Mouse (Mus musculus) neural tube, embryonic 15.5 days (tissue): ENCODE data around the gene Klri2. TPM values are rescaled to one million over a fixed set of nuclear protein-coding genes. Genes with fewer than 3 reads are reported as not detected.
"Not testable (repeated sequence)": the region's sequence is repeated elsewhere in the genome, so short reads cannot be mapped to it uniquely, and the experiment has no call there.

ENCODE experiments used
- ATAC-seq: fragments of 200-750 bp; cut with Nextera tagmentation; 2 replicates; pipeline ENCODE4 v1.8.0; 2017; ENCODE audit warnings: mild to moderate bottlenecking, moderate TSS enrichment, moderate library complexity; ENCODE audit not compliant: low FRiP score
- H3K27ac ChIP-seq: fragments of 300-500 bp; sonication (generic); replicated peaks from 2 replicates; pipeline ENCODE4 v1.5.1; 2015; ENCODE audit warnings: mild to moderate bottlenecking, inconsistent platforms
- H3K27me3 ChIP-seq: fragments of 300-500 bp; sonication (generic); replicated peaks from 2 replicates; pipeline ENCODE4 v1.6.1; 2015; ENCODE audit warnings: inconsistent platforms
- H3K36me3 ChIP-seq: fragments of 300-500 bp; sonication (generic); 2 replicates; pipeline ENCODE4 v1.6.1; 2015; ENCODE audit warnings: inconsistent platforms
- H3K4me1 ChIP-seq: fragments of 300-500 bp; sonication (generic); 2 replicates; pipeline ENCODE4 v1.6.1; 2015; ENCODE audit warnings: inconsistent platforms
- H3K4me2 ChIP-seq: fragments of 300-500 bp; sonication (generic); 2 replicates; pipeline ENCODE4 v1.6.1; 2015; ENCODE audit warnings: inconsistent platforms, mild to moderate bottlenecking, moderate library complexity
- H3K4me3 ChIP-seq: fragments of 300-500 bp; sonication (generic); replicated peaks from 2 replicates; pipeline ENCODE4 v1.5.1; 2015; ENCODE audit warnings: mild to moderate bottlenecking, inconsistent platforms
- H3K9ac ChIP-seq: fragments of 300-500 bp; sonication (generic); replicated peaks from 2 replicates; pipeline ENCODE4 v1.6.1; 2015; ENCODE audit warnings: mild to moderate bottlenecking, inconsistent platforms
- H3K9me3 ChIP-seq: fragments of 300-500 bp; sonication (generic); replicated peaks from 2 replicates; pipeline ENCODE4 v1.6.1; 2016; ENCODE audit warnings: inconsistent platforms
- WGBS: fragments of 180-500 bp; shearing (Covaris S2); methylation state at CpG from one replicate; pipeline ENCODE4 v1.1.7; 2015; ENCODE audit warnings: mixed read lengths; 5-methylcytosine and 5-hydroxymethylcytosine counted together
- polyA plus RNA-seq: library from polyadenylated mRNA; unstranded; fragments of >200 nt; fragmentation: Nextera tagmentation; extraction: Ambion mirVana; gene quantifications from 2 replicates; pipeline ENCODE4 v1.2.1, GENCODE M21; 2015

The Klri2 gene
- polyA plus RNA-seq, result 0.15 TPM in 1 of 2 replicates, not detected in the other

DNA sequence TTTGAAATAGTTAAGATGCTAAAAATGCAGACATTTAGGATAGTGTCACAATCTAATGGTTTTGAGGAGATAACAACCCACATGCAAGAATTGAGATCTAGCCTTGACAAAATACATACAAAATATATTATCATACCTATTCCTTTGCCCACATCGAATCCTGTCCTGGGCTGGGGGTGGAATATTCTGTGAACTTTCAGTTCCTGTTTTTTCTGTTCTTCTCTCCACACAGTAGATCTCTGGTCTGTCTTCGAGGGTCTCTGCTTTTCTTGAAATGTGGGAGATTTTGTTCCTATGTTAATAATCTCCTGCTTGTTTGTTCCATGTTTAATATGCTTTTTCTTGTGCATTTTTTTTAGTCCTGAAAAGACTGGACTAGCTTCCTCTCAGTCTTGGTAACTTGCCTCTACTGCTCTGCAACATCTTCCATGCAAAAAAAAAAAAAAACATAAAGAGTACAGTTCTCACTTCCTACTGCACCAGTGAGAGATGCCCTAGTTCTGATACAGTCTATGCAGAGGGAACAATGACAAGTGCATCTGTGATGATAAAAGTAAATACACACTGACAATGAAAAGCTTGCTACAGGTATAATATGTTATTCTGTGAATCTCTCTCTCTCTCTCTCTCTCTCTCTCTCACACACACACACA lies at the start of gene Klri2:
Klri2 (minus strand) TSS at position 416 of the 653 bp plus-strand sequence.
- Histone ChIP-seq H3K27me3 (no peaks in the 10 kb centered on the region), H3K36me3 (no peaks in the 10 kb centered on the region), H3K4me2 (no peak within 1 kb of the TSS), H3K27ac (no peak within 1 kb of the TSS), H3K9me3 (no peaks in the 10 kb centered on the region), H3K4me3 (no peak within 1 kb of the TSS), H3K9ac (no peak within 1 kb of the TSS), H3K4me1 (no peaks in the 10 kb centered on the region)
- ATAC-seq, result no peak
- WGBS, result 71% methylated on average over 2 of the region's 2 CpGs

DNA sequence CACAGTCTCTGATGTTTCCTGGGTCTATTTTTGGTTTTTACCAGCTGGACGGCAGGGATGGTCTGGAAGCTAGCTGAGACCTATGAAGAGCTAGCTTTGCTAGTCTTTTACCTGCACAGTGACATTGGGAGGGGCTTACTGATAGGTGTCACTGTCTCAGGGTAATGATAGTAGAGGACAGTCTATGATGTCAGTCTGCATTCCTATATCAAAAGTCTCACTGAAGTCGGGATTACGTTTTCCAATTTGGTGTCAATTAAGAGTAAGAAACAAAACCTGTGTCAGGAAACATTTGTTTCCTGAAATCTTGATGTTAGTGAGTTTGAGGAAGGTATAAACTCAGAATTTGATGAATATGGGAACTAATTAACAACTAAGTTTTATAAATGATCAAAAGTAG lies 43.9 kb upstream of the Klri2 start, which contains the start of gene Gm156:
Gm156 (minus strand) TSS at position 101 of the 400 bp plus-strand sequence.
- H3K27me3 ChIP-seq, H3K4me2 ChIP-seq, ATAC-seq, H3K27ac ChIP-seq, H3K4me1 ChIP-seq, H3K9ac ChIP-seq, H3K36me3 ChIP-seq, H3K4me3 ChIP-seq, H3K9me3 ChIP-seq: not testable (repeated sequence)
- WGBS, result 89% methylated on average over 3 of the region's 3 CpGs

DNA sequence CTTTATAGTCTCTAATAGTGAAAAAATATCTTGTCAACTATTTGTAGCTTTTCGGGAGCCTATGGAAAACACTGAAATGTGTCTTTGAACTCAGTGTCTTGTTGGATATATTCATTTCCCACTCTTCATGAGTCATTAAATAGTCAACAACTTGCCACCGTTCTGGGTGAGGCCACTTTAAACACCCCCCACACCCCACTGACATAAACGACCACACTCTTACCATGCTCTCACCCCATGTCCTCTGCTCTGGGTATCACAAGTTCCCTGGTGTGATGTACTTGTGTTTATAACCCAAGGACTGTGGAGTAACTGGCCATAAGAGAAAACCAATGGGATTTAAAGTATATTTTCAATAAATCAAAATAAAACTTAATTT lies 7.4 kb upstream of the Klri2 start:
- no peaks in the 10 kb centered on the region for H3K4me1 ChIP-seq
- WGBS, result 81% methylated on average over 3 of the region's 3 CpGs
- no peaks in the 10 kb centered on the region for H3K36me3 ChIP-seq
- H3K27me3 ChIP-seq, result no peaks in the 10 kb centered on the region
- no peak overlapping the region for H3K9ac ChIP-seq
- no peak overlapping the region for H3K4me3 ChIP-seq
- ATAC-seq, result no peak
- H3K27ac ChIP-seq, result no peak overlapping the region
- H3K9me3 ChIP-seq, result no peaks in the 10 kb centered on the region
- H3K4me2 ChIP-seq, result no peak overlapping the region

DNA sequence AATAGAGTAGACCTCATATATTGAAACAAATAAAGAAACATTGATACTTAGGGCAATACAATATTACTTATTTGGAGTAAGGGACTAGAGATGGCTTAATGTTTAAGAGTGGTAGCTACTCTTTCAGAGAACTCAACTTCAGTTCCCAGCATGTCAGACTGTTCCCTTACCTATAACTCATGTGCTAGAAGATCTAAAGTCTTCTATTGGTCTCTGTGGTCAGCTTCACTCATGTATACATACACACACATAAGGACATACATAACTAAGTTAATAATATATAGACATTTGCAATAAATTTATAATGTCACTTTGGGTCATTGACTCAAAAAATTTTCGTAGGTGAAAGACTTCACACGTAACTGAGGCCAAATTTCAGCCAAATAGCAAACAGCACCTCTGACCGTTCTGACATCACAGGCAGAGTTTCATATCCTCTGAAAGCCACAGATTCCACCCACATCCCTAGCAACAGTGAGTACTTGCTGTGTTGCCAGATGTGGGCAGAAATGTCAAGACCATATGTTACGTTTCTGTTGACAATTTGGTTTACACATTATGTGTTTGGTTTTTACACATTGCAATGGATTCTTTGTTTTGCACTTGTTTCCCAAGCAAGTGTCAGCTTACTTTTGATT lies 6.9 kb upstream of the Klri2 start:
- no peak overlapping the region for H3K4me3 ChIP-seq
- 87% methylated on average over 4 of the region's 4 CpGs for WGBS
- no peaks in the 10 kb centered on the region for H3K36me3 ChIP-seq
- H3K4me2 ChIP-seq, result no peak overlapping the region
- H3K27me3 ChIP-seq, result no peaks in the 10 kb centered on the region
- no peaks in the 10 kb centered on the region for H3K4me1 ChIP-seq
- ATAC-seq, result no peak
- H3K9ac ChIP-seq, result no peak overlapping the region
- H3K9me3 ChIP-seq, result no peaks in the 10 kb centered on the region
- H3K27ac ChIP-seq, result no peak overlapping the region

DNA sequence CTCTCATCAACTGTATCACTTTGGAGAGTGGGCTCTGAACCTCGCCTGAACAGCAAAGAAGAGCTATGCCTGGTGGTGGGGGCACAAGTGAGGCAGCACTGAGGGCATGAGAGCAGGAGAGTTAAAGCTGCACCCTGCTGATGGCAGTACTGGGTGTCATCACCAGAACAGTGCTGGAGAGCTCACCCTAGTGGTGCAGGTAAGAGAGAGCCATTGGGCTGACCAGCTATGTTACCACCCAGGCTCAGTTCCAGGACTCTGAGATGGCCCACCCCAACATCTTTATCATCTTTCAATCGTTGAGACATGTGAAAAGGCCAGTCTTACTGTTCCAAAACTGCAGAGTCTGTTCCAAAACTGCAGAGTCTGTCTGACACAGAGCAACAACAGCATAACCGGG lies 5.9 kb upstream of the Klri2 start:
- WGBS, result 78% methylated on average over 3 of the region's 3 CpGs
- Histone ChIP-seq H3K27ac (no peak overlapping the region), H3K4me3 (no peak overlapping the region), H3K4me2 (no peak overlapping the region), H3K36me3 (no peaks in the 10 kb centered on the region), H3K9ac (no peak overlapping the region), H3K4me1 (no peaks in the 10 kb centered on the region), H3K9me3 (no peaks in the 10 kb centered on the region), H3K27me3 (no peaks in the 10 kb centered on the region)
- no peak for ATAC-seq

DNA sequence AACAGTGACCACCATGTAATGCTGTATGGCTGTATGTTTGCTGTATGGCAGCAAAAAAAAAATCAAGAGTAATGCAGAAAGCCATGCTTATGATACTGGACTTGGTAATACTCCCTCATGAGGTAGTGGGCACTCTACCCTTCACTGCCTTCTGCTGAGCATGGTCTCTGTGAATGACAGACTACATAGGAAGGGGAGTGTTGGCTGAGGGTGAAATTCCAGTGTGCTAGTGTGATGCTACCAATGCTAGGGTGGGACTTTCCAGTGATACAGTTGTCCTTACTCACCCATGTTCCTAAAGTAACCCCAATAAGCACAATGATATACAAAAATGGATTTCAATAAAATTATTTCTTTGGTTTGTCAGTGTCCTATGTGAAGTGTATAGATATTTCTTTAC lies 3.9 kb downstream of the Klri2 start:
- Histone ChIP-seq H3K36me3 (no peaks in the 10 kb centered on the region), H3K9ac (no peak overlapping the region), H3K4me3 (no peak overlapping the region), H3K4me1 (no peaks in the 10 kb centered on the region), H3K27ac (no peak overlapping the region), H3K27me3 (no peaks in the 10 kb centered on the region), H3K4me2 (no peak overlapping the region), H3K9me3 (no peaks in the 10 kb centered on the region)
- no peak for ATAC-seq

DNA sequence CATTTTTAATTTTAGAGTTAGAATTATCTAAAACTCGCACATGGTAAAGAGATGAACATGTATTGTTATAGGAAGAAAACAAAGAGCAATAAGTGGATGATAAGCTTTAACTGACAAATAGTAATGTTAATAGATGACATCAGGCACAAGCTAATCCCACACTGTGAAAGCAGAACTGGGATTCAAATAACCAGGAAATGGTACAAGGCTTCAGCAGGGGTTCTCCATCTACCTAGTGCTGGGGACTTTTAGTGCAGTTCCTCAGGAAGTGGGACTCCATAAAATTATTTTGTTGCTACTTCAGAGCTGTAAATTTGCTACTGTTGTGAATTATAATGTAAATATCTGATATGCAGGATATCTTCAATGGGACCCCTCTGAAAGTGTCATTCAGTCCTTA lies 13.0 kb downstream of the Klri2 start:
- ATAC-seq, result no peak
- WGBS, result 93% methylated on average over 1 of the region's 1 CpGs
- H3K9me3 ChIP-seq, result no peaks in the 10 kb centered on the region

DNA sequence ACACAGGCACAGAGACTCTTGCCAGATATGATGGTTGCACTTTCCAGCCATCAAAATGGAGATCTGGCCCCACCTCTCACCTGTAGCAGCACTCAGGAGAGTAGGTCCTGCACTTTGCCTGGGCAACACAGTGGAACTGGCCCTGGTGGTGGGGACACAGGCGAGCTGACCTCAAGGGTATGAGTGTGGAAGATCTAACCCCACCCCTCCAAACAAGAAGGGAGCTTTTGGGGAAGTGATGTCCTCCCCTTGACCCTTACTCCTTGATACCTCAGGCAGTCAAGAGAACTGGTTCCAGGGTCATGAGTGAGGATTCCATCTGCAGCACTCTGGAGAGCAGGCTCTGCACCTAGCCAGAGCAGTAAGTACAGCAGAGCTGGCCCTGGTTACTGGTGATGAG lies 18.9 kb downstream of the Klri2 start:
- Histone ChIP-seq H3K27ac (no peak overlapping the region), H3K9ac (no peak overlapping the region), H3K9me3 (no peaks in the 10 kb centered on the region), H3K4me2 (no peak overlapping the region), H3K4me1 (no peaks in the 10 kb centered on the region), H3K4me3 (no peak overlapping the region), H3K27me3 (no peaks in the 10 kb centered on the region), H3K36me3 (no peaks in the 10 kb centered on the region)
- WGBS, result 96% methylated on average over 1 of the region's 1 CpGs
- ATAC-seq, result no peak

More for the DNA sequence above, 13.0 kb downstream of the Klri2 start:
- no peak overlapping the region for H3K9ac ChIP-seq
- no peaks in the 10 kb centered on the region for H3K4me1 ChIP-seq
- no peak overlapping the region for H3K27ac ChIP-seq
- no peak overlapping the region for H3K4me2 ChIP-seq
- H3K4me3 ChIP-seq, result no peak overlapping the region
- no peaks in the 10 kb centered on the region for H3K36me3 ChIP-seq
- H3K27me3 ChIP-seq, result no peaks in the 10 kb centered on the region

DNA sequence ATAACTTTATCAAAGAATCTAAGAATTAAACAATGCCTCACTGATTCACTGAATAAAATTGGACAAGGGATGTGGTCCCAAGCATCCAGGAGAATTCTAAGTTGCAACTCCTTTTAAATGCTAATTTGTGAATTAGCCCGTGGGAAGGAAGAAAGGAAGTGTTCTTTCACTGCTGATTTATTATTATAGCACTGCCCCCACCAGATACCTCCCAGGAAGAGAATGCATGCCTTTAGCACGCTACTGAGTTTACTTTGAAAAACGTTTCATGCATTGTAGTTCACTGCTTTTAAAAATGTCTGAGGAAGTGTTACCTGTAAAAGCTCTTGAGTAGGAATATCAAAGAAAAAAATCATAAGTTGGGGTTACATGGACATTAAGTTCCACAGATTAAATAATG lies 19.8 kb downstream of the Klri2 start:
- Histone ChIP-seq H3K4me3 (no peak overlapping the region), H3K9me3 (no peaks in the 10 kb centered on the region), H3K9ac (no peak overlapping the region), H3K36me3 (no peaks in the 10 kb centered on the region), H3K27me3 (no peaks in the 10 kb centered on the region), H3K4me2 (no peak overlapping the region), H3K4me1 (no peaks in the 10 kb centered on the region), H3K27ac (no peak overlapping the region)
- 0% methylated on average over 3 of the region's 3 CpGs for WGBS
- no peak for ATAC-seq

DNA sequence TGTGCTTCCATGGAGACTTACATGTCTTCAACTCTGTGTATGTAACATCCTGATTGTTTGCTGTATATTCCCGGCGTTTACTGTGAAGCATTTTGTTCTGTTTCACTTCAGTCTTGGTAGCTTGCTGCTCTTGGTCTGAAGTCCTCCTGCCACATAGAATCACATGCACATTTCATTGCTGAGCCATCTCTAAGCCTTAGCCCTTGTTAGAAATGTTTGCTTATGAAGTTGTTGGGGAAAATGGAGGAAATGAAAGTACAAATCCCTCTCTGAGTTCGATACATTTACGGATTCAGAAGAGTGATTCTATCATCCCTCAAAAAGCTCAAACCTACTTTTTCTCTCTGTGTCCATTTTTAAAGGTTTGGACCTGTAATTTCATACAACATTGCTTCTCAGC lies 23.3 kb downstream of the Klri2 start, which contains the start of gene Klri1:
Klri1 (minus strand) TSS at position 101 of the 400 bp plus-strand sequence.
- Histone ChIP-seq H3K27me3 (no peaks in the 10 kb centered on the region), H3K4me3 (no peak within 1 kb of the TSS), H3K9me3 (no peaks in the 10 kb centered on the region), H3K9ac (no peak within 1 kb of the TSS), H3K36me3 (no peaks in the 10 kb centered on the region), H3K4me2 (no peak within 1 kb of the TSS), H3K4me1 (no peaks in the 10 kb centered on the region), H3K27ac (no peak within 1 kb of the TSS)
- 98% methylated on average over 4 of the region's 4 CpGs for WGBS
- ATAC-seq, result no peak

DNA sequence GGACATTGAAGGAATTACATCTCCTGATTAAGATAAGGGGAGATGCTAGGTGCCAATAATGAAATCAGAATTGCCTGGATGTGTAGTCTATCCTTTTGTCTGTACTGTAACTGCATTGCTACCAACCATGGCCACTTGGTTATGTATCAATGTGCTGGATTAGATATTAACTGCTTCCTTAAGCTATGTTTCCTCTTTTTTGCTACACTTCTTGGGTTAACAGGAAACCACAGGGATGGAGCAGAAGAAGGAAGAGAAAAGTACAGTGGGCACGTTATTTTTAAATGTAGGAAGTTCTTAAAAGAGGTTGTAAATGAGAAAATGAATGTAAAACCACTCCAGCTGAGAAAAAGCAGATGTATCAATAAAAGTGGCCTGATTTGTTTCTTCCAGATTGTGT lies 26.7 kb downstream of the Klri2 start:
- Histone ChIP-seq H3K4me1 (no peaks in the 10 kb centered on the region), H3K9me3 (no peaks in the 10 kb centered on the region), H3K27me3 (no peaks in the 10 kb centered on the region), H3K4me3 (no peak overlapping the region), H3K9ac (no peak overlapping the region), H3K36me3 (no peaks in the 10 kb centered on the region), H3K4me2 (no peak overlapping the region), H3K27ac (no peak overlapping the region)
- 54% methylated on average over 1 of the region's 1 CpGs for WGBS
- ATAC-seq, result no peak

DNA sequence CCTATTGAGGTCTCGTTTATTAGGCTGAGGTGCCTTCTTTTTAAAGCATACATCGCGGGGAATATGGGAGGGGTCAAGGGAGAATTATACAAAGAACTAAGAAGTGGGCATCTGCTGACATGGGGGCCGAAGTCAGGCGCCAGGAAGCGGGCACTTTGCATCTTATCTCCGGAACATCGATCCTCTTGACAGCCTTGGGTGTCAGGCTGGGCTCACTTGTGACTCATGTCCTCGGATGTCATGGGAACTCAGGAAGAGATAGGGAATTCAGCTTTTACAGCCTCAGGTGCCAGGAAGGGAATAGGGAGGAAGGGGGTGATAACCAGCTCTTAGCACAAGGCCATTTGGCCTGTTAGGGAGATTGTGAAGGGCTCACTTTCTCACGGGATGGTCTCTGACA lies 48.8 kb downstream of the Klri2 start:
- ATAC-seq, H3K4me2 ChIP-seq, H3K9ac ChIP-seq, H3K9me3 ChIP-seq, H3K4me3 ChIP-seq, H3K27ac ChIP-seq, H3K27me3 ChIP-seq, H3K4me1 ChIP-seq, H3K36me3 ChIP-seq: not testable (repeated sequence)
- 82% methylated on average over 10 of the region's 10 CpGs for WGBS
